Mouse (Mus musculus) heart, postnatal 0 days (tissue): ENCODE results near the gene Slc25a42. TPM values are rescaled to one million over a fixed set of nuclear protein-coding genes. Genes with fewer than 3 reads are reported as not detected.

Source experiments
- ATAC-seq: fragments of 200-750 bp; cut with Nextera tagmentation; 2 replicates; pipeline ENCODE4 v1.8.0; 2017; ENCODE audit warnings: low read depth, moderate number of reproducible peaks, moderate library complexity; ENCODE audit not compliant: insufficient read depth
- DNase-seq: peaks from one replicate; pipeline ENCODE4 v3.0.0-alpha.2; 2016; ENCODE audit warnings: low spot score
- H3K27ac ChIP-seq: fragments of 300-500 bp; sonication (generic); 2 replicates; pipeline ENCODE4 v1.5.1; 2014; ENCODE audit warnings: low read depth, mild to moderate bottlenecking
- H3K27me3 ChIP-seq: fragments of 300-500 bp; sonication (generic); 2 replicates; pipeline ENCODE4 v1.6.1; 2014; ENCODE audit warnings: low read length, mixed read lengths; ENCODE audit not compliant: control insufficient read depth, insufficient read depth
- H3K36me3 ChIP-seq: fragments of 300-500 bp; sonication (generic); replicated peaks from 2 replicates; pipeline ENCODE4 v1.6.1; 2014; ENCODE audit warnings: low read length, mixed read lengths; ENCODE audit not compliant: control insufficient read depth, insufficient read depth
- H3K4me1 ChIP-seq: fragments of 300-500 bp; sonication (generic); 2 replicates; pipeline ENCODE4 v1.6.1; 2014; ENCODE audit warnings: antibody characterized with exemption; ENCODE audit not compliant: control insufficient read depth, insufficient read depth
- H3K4me2 ChIP-seq: fragments of 300-500 bp; sonication (generic); 2 replicates; pipeline ENCODE4 v1.6.1; 2014; ENCODE audit warnings: low read depth, mild to moderate bottlenecking, low read length, moderate library complexity
- H3K4me3 ChIP-seq: fragments of 300-500 bp; sonication (generic); 2 replicates; pipeline ENCODE4 v1.5.1; 2014; ENCODE audit warnings: low read depth, low read length
- H3K9ac ChIP-seq: fragments of 300-500 bp; sonication (generic); replicated peaks from 2 replicates; pipeline ENCODE4 v1.6.1; 2014; ENCODE audit warnings: low read depth, low read length, mixed read lengths
- H3K9me3 ChIP-seq: fragments of 300-500 bp; sonication (generic); replicated peaks from 2 replicates; pipeline ENCODE4 v1.6.1; 2016; ENCODE audit warnings: low read length; ENCODE audit not compliant: control insufficient read depth
- CTCF ChIP-seq: IDR thresholded peaks from 2 replicates; pipeline ENCODE4 v1.5.1; 2016; ENCODE audit warnings: antibody characterized with exemption, control low read depth, low read depth
- EP300 ChIP-seq: IDR thresholded peaks from 2 replicates; pipeline ENCODE4 v1.6.1; 2016; ENCODE audit warnings: antibody characterized with exemption, low read depth
- WGBS: fragments of 180-500 bp; shearing (Covaris S2); extraction: QIAGEN DNeasy Blood & Tissue Kit; methylation state at CpG from one replicate; pipeline ENCODE4 v1.1.7; 2014; 5-methylcytosine and 5-hydroxymethylcytosine counted together
- polyA plus RNA-seq: library from polyadenylated mRNA; unstranded; fragments of >200 nt; fragmentation: Nextera tagmentation; extraction: Ambion mirVana; gene quantifications from 2 replicates; pipeline ENCODE4 v1.2.1, GENCODE M21; 2015
- total RNA-seq: library from RNA; depleted of rRNA; stranded (reverse); fragments of >200 nt; gene quantifications from 2 replicates; pipeline ENCODE4 v1.2.3, GENCODE M21; 2014; ENCODE audit warnings: low replicate concordance

Slc25a42 gene
- total and polyA plus RNA-seq, 2 experiments from 2014 or later, result 16.5 to 29.1 TPM

- Histone ChIP-seq H3K4me1 (no peaks in the 10 kb centered on the region), H3K9ac (no peak overlapping the region), H3K9me3 (no peaks in the 10 kb centered on the region), H3K27ac (no peak overlapping the region), H3K4me3 (no peak overlapping the region), H3K36me3 (peaks cover 92% of the 10 kb centered on the region), H3K4me2 (no peak overlapping the region), H3K27me3 (no peaks in the 10 kb centered on the region)
- no peak for TF ChIP-seq EP300
- TF ChIP-seq CTCF, result no peak
- WGBS, result 87% methylated on average over 3 of the region's 3 CpGs
- no peak for DNase-seq
- ATAC-seq, result no peak
Observed at GRCm38 (mm10) chr8:70247841-70248240, 35.7 kb upstream of the Slc25a42 start.

- Histone ChIP-seq H3K36me3 (peaks cover 92% of the 10 kb centered on the region), H3K9ac (no peak overlapping the region), H3K27me3 (no peaks in the 10 kb centered on the region), H3K4me2 (no peak overlapping the region), H3K27ac (no peak overlapping the region), H3K9me3 (no peaks in the 10 kb centered on the region), H3K4me1 (no peaks in the 10 kb centered on the region), H3K4me3 (no peak overlapping the region)
- TF ChIP-seq CTCF (no peak), EP300 (no peak)
- ATAC-seq (no peak), DNase-seq (no peak)
- 82% methylated on average over 6 of the region's 6 CpGs for WGBS
Observed at GRCm38 (mm10) chr8:70246622-70247021, 34.5 kb upstream of the Slc25a42 start.

DNA sequence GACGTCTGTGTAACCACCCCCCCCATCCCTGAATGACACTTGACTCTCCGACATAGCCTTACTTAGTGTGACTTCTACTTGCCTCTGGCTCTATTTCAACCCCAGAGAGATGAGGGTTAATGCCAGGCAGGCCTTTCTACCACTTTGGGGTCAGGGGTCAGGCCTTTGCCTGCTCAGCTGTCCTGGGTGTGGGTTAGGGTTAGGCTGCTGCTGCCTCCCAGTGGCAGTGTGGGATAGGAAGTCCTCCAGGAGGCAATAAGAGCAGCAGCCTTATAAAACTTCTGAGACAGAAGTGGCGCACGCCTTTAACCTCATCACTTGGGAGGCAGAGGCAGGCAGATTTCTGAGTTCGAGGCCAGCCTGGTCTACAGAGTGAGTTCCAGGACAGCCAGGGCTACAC lies 28.5 kb upstream of the Slc25a42 start:
- no peaks in the 10 kb centered on the region for H3K9me3 ChIP-seq
- DNase-seq (no peak), ATAC-seq (no peak)
- no peak overlapping the region for H3K27ac ChIP-seq
- no peaks in the 10 kb centered on the region for H3K27me3 ChIP-seq
- no peak overlapping the region for H3K4me3 ChIP-seq
- WGBS, result 88% methylated on average over 5 of the region's 5 CpGs
- peaks cover 84% of the 10 kb centered on the region for H3K36me3 ChIP-seq
- no peaks in the 10 kb centered on the region for H3K4me1 ChIP-seq
- H3K4me2 ChIP-seq, result no peak overlapping the region
- TF ChIP-seq CTCF (no peak), EP300 (no peak)
- no peak overlapping the region for H3K9ac ChIP-seq

GRCm38 (mm10) chr8:70237842-70238241 lies 25.7 kb upstream of the Slc25a42 start:
- ATAC-seq, result no peak
- DNase-seq, result no peak

DNA sequence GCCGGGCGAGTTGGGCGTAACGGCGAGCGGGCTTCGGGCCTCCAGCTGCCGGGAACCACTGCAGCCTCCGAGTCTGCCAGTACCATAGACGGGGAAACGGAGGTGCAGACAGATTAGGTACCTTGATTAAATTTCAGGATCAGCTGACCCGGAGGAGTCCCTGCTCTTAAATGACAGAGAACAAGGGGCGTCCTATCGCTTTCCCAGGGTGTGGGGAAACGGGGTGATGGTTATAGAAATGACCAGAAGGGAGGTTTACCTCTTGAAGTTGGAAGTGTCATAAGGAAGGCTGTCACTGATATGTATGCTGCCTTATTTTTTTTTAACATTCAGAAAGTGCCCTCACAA lies 22.6 kb upstream of the Slc25a42 start:
- Histone ChIP-seq H3K27ac (peak overlapping the region; percentile 94; the same call in 1 of the 2 replicates), H3K4me3 (peak overlapping the region; percentile 69), H3K36me3 (peaks cover 47% of the 10 kb centered on the region), H3K4me1 (peaks cover 8% of the 10 kb centered on the region), H3K4me2 (peak overlapping the region; percentile 82), H3K9me3 (no peaks in the 10 kb centered on the region), H3K9ac (peak overlapping the region; percentile 67), H3K27me3 (no peaks in the 10 kb centered on the region)
- DNase-seq (no peak), ATAC-seq (no peak)
- TF ChIP-seq CTCF (no peak), EP300 (no peak)
- WGBS, result 0% methylated on average over 15 of the region's 15 CpGs

More at GRCm38 (mm10) chr8:70237842-70238241, 25.7 kb upstream of the Slc25a42 start:
- Histone ChIP-seq H3K9me3 (no peaks in the 10 kb centered on the region), H3K36me3 (peaks cover 62% of the 10 kb centered on the region), H3K4me1 (peaks cover 8% of the 10 kb centered on the region), H3K9ac (no peak overlapping the region), H3K27me3 (no peaks in the 10 kb centered on the region), H3K27ac (no peak overlapping the region), H3K4me3 (no peak overlapping the region), H3K4me2 (no peak overlapping the region)
- no peak for TF ChIP-seq EP300
- TF ChIP-seq CTCF, result no peak
- WGBS, result 62% methylated on average over 2 of the region's 2 CpGs

DNA sequence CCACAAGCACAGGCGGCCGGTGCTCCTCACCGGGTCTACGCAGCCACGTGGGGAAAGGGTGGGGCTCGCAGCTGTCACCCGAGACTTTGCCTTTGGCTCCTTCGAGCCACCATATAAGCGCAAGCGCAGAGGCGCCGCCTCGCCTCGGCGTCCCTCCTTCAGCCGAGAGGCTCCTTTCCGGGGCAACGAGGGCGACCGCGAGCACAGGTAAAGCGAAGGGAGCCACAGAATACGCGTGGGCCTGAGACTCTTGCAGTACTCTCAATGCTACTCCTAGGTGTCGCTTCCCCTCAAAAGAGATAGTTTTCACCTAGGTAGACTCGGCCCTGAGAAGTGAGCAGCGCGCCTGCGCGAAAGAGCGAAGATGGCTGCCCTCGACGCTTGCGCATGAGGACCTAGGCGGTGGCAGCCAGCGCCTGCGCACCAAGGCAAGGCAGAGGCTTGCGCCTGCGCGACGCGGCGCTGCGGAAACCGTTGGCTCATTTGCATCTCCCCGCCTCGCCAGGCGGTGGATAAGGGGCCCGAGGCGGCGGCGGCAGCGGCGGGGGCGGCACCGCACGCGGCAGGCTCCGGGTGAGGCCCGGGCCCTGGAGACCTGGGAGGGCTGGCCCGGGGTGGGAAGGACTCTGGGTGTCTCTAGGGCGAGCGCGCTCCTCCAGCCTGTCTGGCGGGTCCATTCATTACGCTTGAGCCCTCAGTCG lies 22.1 kb upstream of the Slc25a42 start, which contains the start of the genes Sugp2 and Armc6:
Gene Sugp2, plus strand, starts transcription at position 147 of the 701 bp plus-strand sequence.
Gene Armc6, minus strand, starts transcription at position 387 of the 701 bp plus-strand sequence.
- no peaks in the 10 kb centered on the region for H3K9me3 ChIP-seq
- H3K4me1 ChIP-seq, result peaks cover 8% of the 10 kb centered on the region
- ATAC-seq, result peak; percentile 96
- under 1% methylated on average over 67 of the region's 67 CpGs for WGBS
- peak within 1 kb of the TSS; percentile 82 for H3K4me2 ChIP-seq
- peaks cover 49% of the 10 kb centered on the region for H3K36me3 ChIP-seq
- TF ChIP-seq EP300 (no peak), CTCF (no peak)
- DNase-seq, result peak; percentile 97
- peak within 1 kb of the TSS; percentile 69 for H3K4me3 ChIP-seq
- no peaks in the 10 kb centered on the region for H3K27me3 ChIP-seq
- H3K9ac ChIP-seq, result peak within 1 kb of the TSS; percentile 67
- H3K27ac ChIP-seq, result peak within 1 kb of the TSS; percentile 94
